Mouse (Mus musculus) layer of hippocampus, postnatal 14 days (tissue): ENCODE data around the gene Znrd1. TPM values are rescaled to one million over a fixed set of nuclear protein-coding genes. Genes with fewer than 3 reads are reported as not detected.

ENCODE experiments used
- DNase-seq, 2 experiments: peaks; one replicate each; pipeline ENCODE4 v3.0.0; 2021 to 2022; ENCODE audit warnings: low spot score in 2 of 2, mixed read lengths in 1 of 2
- total RNA-seq, 2 experiments: library from RNA; stranded (reverse); gene quantifications; 2 replicates each; pipeline ENCODE4 v1.2.3; 2021

The Znrd1 gene
- total RNA-seq, 2 experiments from 2014 or later: 29.3 to 34.2 TPM

GRCm38 (mm10) chr17:36929236-36929932 is 29.0 kb downstream of the Znrd1 start:
- peak in 1 of 2 experiments; percentile 49 for DNase-seq

GRCm38 (mm10) chr17:36927496-36928120 is 30.8 kb downstream of the Znrd1 start:
- no peak for DNase-seq

GRCm38 (mm10) chr17:36923491-36923890 is 34.9 kb downstream of the Znrd1 start:
- DNase-seq: no peak

GRCm38 (mm10) chr17:36922715-36923114 is 35.6 kb downstream of the Znrd1 start:
- DNase-seq: no peak

- no peak for DNase-seq
Observed at GRCm38 (mm10) chr17:36920239-36920638, 38.1 kb downstream of the Znrd1 start.

- DNase-seq: peak; percentile 52 to 58
Observed at GRCm38 (mm10) chr17:36915076-36915475, 43.3 kb downstream of the Znrd1 start.

- DNase-seq: peak; percentile 56 to 77
Observed at GRCm38 (mm10) chr17:36914108-36914507, 44.3 kb downstream of the Znrd1 start.

- DNase-seq: no peak
Observed at GRCm38 (mm10) chr17:36912031-36912430, 46.3 kb downstream of the Znrd1 start.

- no peak for DNase-seq
Observed at GRCm38 (mm10) chr17:36909802-36910201, 48.6 kb downstream of the Znrd1 start.

- no peak for DNase-seq
Observed at GRCm38 (mm10) chr17:36908235-36908634, 50.1 kb downstream of the Znrd1 start.

Other genes with a start within 250 kb of the Znrd1 start
- not detected for gene H2-M10.5, start 185.6 kb downstream of the Znrd1 start, total RNA-seq
- not detected for gene H2-M10.6, start 146.4 kb downstream of the Znrd1 start, total RNA-seq
- gene Trim26, start 121.4 kb downstream of the Znrd1 start, total RNA-seq: 10 to 100 TPM; 23.5 to 27.1 TPM
- not detected for gene Trim15, start 91.3 kb downstream of the Znrd1 start, total RNA-seq
- not detected for gene Trim10, start 89.0 kb downstream of the Znrd1 start, total RNA-seq
- gene Trim40, start 68.4 kb downstream of the Znrd1 start, total RNA-seq: not detected
- gene Trim31, start 60.4 kb downstream of the Znrd1 start, total RNA-seq: not detected
- 1 to 10 TPM; 4.2 to 4.6 TPM for gene Rnf39, start 15.6 kb downstream of the Znrd1 start, total RNA-seq
- gene Ppp1r11, start 6.8 kb downstream of the Znrd1 start, total RNA-seq: 10 to 100 TPM; 88.6 to 96.9 TPM
- gene Znrd1as, start within 50 bp of the Znrd1 start, total RNA-seq: 1 to 10 TPM; 5.6 to 5.9 TPM
- not detected for gene 2410137M14Rik, start 22.7 kb upstream of the Znrd1 start, total RNA-seq
- 1 to 10 TPM; 2.1 to 3.0 TPM for gene H2-M5, start 31.0 kb upstream of the Znrd1 start, total RNA-seq
- gene Zfp57, start 42.6 kb upstream of the Znrd1 start, total RNA-seq: 10 to 100 TPM; 33.4 to 34.3 TPM
- 10 to 100 TPM; 56.9 to 66.4 TPM for gene Mog, start 64.8 kb upstream of the Znrd1 start, total RNA-seq
- gene Gabbr1, start 87.4 kb upstream of the Znrd1 start, total RNA-seq: 100 to 1,000 TPM; 609 to 643 TPM
- under 1 TPM in 1 of 2 experiments, not detected in 1; 0.12 TPM for gene Olfr90, start 129.9 kb upstream of the Znrd1 start, total RNA-seq
- gene Olfr91, start 139.7 kb upstream of the Znrd1 start, total RNA-seq: not detected
- gene Olfr92, start 161.5 kb upstream of the Znrd1 start, total RNA-seq: not detected
- gene Olfr93, start 202.9 kb upstream of the Znrd1 start, total RNA-seq: not detected
- not detected for gene Ubd, start 235.3 kb upstream of the Znrd1 start, total RNA-seq
- gene Olfr94, start 242.4 kb upstream of the Znrd1 start, total RNA-seq: not detected